Mouse (Mus musculus) neural tube, embryonic 14.5 days (tissue): ENCODE measurements around the gene Zic5. TPM values are rescaled to one million over a fixed set of nuclear protein-coding genes. Genes with fewer than 3 reads are reported as not detected.

ENCODE experiments used
- ATAC-seq: fragments of 200-750 bp; cut with Nextera tagmentation; 2 replicates; pipeline ENCODE4 v1.8.0; 2017; ENCODE audit warnings: low read depth, mild to moderate bottlenecking, moderate TSS enrichment, moderate library complexity
- H3K27ac ChIP-seq: fragments of 300-500 bp; sonication (generic); 2 replicates; pipeline ENCODE4 v1.5.1; 2014; ENCODE audit warnings: low read depth, mild to moderate bottlenecking, control low read depth, low read length, moderate library complexity, mixed read lengths
- H3K27me3 ChIP-seq: fragments of 300-500 bp; sonication (generic); 2 replicates; pipeline ENCODE4 v1.6.1; 2014; ENCODE audit warnings: low read length; ENCODE audit not compliant: control insufficient read depth, insufficient read depth
- H3K36me3 ChIP-seq: fragments of 300-500 bp; sonication (generic); 2 replicates; pipeline ENCODE4 v1.6.1; 2014; ENCODE audit warnings: low read length, mixed read lengths; ENCODE audit not compliant: control insufficient read depth, insufficient read depth
- H3K4me1 ChIP-seq: fragments of 300-500 bp; sonication (generic); 2 replicates; pipeline ENCODE4 v1.6.1; 2014; ENCODE audit warnings: low read length; ENCODE audit not compliant: control insufficient read depth, insufficient read depth
- H3K4me2 ChIP-seq: fragments of 300-500 bp; sonication (generic); 2 replicates; pipeline ENCODE4 v1.6.1; 2014; ENCODE audit warnings: mild to moderate bottlenecking, low read depth, low read length, control low read depth
- H3K4me3 ChIP-seq: fragments of 300-500 bp; sonication (generic); 2 replicates; pipeline ENCODE4 v1.5.1; 2014; ENCODE audit warnings: low read depth, low read length, control low read depth, mixed read lengths
- H3K9ac ChIP-seq: fragments of 300-500 bp; sonication (generic); replicated peaks from 2 replicates; pipeline ENCODE4 v1.6.1; 2014; ENCODE audit warnings: low read depth, mild to moderate bottlenecking, control low read depth, low read length, mixed read lengths
- H3K9me3 ChIP-seq: fragments of 300-500 bp; sonication (generic); 2 replicates; pipeline ENCODE4 v1.6.1; 2016; ENCODE audit warnings: low read length; ENCODE audit not compliant: control insufficient read depth
- WGBS: fragments of 180-500 bp; shearing (Covaris S2); extraction: QIAGEN DNeasy Blood & Tissue Kit; methylation state at CpG from one replicate; pipeline ENCODE4 v1.1.7; 2014; 5-methylcytosine and 5-hydroxymethylcytosine counted together
- polyA plus RNA-seq: library from polyadenylated mRNA; unstranded; fragments of >200 nt; fragmentation: Nextera tagmentation; extraction: Ambion mirVana; gene quantifications from 2 replicates; pipeline ENCODE4 v1.2.1, GENCODE M21; 2014

The Zic5 gene
- polyA plus RNA-seq, 1 experiment from 2014 or later = 7.9 TPM

DNA sequence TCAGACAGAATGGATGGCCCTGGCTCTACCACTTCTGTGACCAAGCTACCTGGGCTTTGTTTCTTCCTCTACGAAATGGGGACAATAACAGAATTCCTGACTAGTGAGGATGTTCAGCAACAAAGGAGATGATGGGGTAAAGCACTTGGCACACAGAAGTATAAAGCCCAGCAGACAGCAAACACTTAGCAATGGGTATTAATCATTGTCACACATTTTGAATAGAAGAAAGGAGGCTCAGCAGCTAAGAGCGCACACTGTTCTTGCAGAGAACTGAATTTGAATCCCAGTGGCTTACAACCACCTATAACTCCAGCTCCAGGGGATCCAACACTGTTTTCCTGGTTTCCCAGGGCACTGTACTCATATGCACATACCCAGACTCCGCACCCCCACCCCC lies 37.8 kb downstream of the Zic5 start:
- H3K27ac ChIP-seq = no peak overlapping the region
- peak; percentile 32; the same call in 1 of the 2 replicates for ATAC-seq
- no peaks in the 10 kb centered on the region for H3K36me3 ChIP-seq
- H3K4me1 ChIP-seq = peaks cover 4% of the 10 kb centered on the region; the same call in 1 of the 2 replicates
- H3K9me3 ChIP-seq = no peaks in the 10 kb centered on the region
- H3K9ac ChIP-seq = no peak overlapping the region
- no peak overlapping the region for H3K4me3 ChIP-seq
- no peaks in the 10 kb centered on the region for H3K27me3 ChIP-seq
- no peak overlapping the region for H3K4me2 ChIP-seq
- 38% methylated on average over 3 of the region's 3 CpGs for WGBS

DNA sequence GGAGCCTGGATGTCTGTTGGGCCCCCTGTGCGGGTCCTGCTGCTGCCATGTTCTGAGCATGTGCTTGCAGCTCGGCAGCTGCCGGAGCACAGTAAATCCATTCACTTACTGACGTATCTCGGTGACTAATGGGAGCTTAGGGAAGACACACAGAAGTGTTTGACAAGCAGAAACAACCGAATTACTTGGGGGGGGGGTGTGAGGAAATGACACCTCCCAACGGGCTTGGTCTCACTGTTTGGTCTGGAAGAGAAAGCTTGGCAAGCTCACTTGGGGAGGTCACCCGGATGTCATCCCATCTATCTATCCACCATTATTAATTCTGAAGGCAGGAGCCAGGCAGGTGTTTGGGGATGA lies 38.3 kb downstream of the Zic5 start:
- peak; percentile 68 for ATAC-seq
- Histone ChIP-seq H3K27ac (no peak overlapping the region), H3K9me3 (no peaks in the 10 kb centered on the region), H3K27me3 (no peaks in the 10 kb centered on the region), H3K4me2 (no peak overlapping the region), H3K4me3 (no peak overlapping the region), H3K4me1 (peaks cover 4% of the 10 kb centered on the region; the same call in 1 of the 2 replicates), H3K9ac (no peak overlapping the region), H3K36me3 (no peaks in the 10 kb centered on the region)
- WGBS = 12% methylated on average over 8 of the region's 8 CpGs

DNA sequence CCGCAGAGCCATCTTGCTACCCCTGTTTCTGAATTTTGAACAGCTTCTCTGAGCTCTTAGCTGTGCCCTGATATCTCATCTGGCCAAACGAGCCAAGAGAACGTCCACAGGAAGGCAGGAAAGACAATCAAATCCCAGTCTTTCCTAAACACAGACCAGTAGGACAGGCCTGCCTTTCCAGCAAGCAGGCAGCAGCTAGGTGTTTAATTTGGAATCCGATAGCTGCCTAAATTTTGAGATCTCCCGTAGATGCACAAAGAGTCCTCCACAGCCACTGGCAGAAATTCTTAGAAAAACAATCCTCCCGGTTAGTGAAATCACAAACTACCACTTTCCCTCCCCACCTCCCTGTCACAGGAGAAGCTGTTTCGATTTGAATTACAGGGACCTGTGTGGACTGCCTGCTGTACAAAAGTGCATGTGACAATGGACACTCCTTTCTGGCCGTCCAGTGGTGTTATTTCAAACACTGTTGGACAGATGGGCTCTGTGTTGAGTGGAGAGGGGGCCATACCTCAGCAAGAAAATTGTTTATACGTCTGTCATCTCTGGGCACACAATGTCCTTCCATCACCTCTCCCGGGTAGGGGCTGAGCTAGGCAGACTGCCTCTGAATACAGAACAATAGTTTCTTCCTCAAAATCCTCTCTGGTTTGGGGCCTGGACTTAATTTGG lies 38.8 kb downstream of the Zic5 start:
- peak; percentile 32; the same call in 1 of the 2 replicates for ATAC-seq
- Histone ChIP-seq H3K27ac (no peak overlapping the region), H3K27me3 (no peaks in the 10 kb centered on the region), H3K4me3 (no peak overlapping the region), H3K36me3 (no peaks in the 10 kb centered on the region), H3K4me1 (peaks cover 4% of the 10 kb centered on the region; the same call in 1 of the 2 replicates), H3K4me2 (no peak overlapping the region), H3K9ac (no peak overlapping the region), H3K9me3 (no peaks in the 10 kb centered on the region)
- WGBS = 49% methylated on average over 10 of the region's 10 CpGs

DNA sequence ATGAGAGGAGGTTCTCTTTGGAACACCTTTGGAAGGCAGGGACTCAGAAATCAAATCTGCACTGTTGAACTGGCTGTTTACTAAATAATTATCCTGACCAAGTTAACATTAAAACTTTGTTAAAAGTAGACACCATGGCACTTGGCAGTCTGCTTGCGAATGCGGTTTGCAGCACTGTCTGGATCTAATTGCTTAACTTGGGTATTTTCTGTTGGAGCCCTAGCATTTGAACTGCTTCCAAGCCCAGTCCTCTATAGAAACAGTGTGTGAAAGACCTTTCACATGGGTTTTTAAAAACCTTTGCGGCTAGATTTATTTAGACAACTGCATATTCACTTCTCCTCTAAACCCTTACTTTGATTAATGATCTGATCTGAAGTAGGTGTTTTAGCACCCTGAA lies 41.0 kb downstream of the Zic5 start:
- Histone ChIP-seq H3K9me3 (no peaks in the 10 kb centered on the region), H3K36me3 (no peaks in the 10 kb centered on the region), H3K4me3 (no peak overlapping the region), H3K27ac (no peak overlapping the region), H3K4me1 (peaks cover 4% of the 10 kb centered on the region; the same call in 1 of the 2 replicates), H3K27me3 (no peaks in the 10 kb centered on the region), H3K4me2 (no peak overlapping the region), H3K9ac (no peak overlapping the region)
- no peak for ATAC-seq
- 60% methylated on average over 3 of the region's 3 CpGs for WGBS

DNA sequence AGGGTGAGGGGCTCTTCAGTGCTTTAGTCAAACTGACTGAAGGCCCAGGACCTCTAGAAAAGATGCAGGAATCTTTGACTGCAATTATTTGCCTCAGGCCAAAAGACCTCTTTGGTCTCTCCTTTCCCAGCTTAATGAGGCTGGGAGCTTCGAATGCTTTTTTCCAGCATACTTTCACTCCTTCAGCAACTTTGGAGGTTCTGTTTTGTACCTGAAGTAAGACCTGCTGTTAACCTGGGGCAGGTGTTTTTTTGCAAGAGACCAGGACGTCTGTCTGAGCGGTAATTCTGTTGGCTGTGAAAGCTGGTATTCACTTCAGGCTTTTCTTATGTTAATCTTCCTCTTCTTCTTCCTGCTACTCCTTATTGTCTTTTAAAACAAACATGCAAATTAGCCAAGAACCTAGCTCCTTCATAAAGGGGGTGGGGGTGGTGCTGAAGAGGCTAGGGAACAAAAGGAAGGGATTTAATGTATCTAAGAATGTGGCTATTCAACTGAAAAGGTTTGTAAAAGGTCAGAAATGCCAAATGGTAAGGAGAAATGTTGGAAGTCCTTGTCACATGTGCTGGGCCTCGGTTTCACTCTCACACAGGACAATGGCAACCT lies 49.2 kb downstream of the Zic5 start:
- no peaks in the 10 kb centered on the region for H3K36me3 ChIP-seq
- no peak for ATAC-seq
- no peaks in the 10 kb centered on the region for H3K9me3 ChIP-seq

DNA sequence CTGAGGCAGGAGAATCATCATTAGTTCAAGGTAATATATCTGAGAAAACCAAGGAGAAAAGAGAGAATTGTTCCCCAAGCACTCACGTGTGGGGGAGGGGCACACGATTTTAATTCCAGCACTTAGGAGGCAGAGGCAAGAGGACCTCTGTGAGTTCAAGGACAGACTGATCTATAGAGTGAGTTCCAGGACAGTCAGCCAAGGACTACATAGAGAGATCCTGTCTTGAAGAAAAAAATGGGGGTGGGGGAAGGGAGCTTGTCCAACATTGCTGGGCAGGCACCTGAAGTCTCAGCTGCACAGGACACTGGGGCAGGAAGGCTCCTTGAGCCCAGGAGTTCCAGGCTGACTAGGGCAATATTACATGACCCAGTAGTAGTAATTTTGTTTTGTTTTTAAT lies 50.7 kb downstream of the Zic5 start:
- no peak overlapping the region for H3K4me2 ChIP-seq
- no peaks in the 10 kb centered on the region for H3K36me3 ChIP-seq
- H3K9me3 ChIP-seq = no peaks in the 10 kb centered on the region
- no peak overlapping the region for H3K4me3 ChIP-seq
- no peaks in the 10 kb centered on the region for H3K4me1 ChIP-seq
- H3K27ac ChIP-seq = no peak overlapping the region
- 98% methylated on average over 2 of the region's 2 CpGs for WGBS
- no peak overlapping the region for H3K9ac ChIP-seq
- ATAC-seq = no peak
- peaks cover 5% of the 10 kb centered on the region; the same call in 1 of the 2 replicates for H3K27me3 ChIP-seq

More for the DNA sequence above, 49.2 kb downstream of the Zic5 start:
- Histone ChIP-seq H3K27ac (no peak overlapping the region), H3K27me3 (0 out of 2 replicates have a peak, but pooled peaks cover 1% of the 10 kb centered on the region), H3K9ac (no peak overlapping the region), H3K4me2 (no peak overlapping the region), H3K4me3 (no peak overlapping the region), H3K4me1 (no peaks in the 10 kb centered on the region)
- 11% methylated on average over 4 of the region's 4 CpGs for WGBS

DNA sequence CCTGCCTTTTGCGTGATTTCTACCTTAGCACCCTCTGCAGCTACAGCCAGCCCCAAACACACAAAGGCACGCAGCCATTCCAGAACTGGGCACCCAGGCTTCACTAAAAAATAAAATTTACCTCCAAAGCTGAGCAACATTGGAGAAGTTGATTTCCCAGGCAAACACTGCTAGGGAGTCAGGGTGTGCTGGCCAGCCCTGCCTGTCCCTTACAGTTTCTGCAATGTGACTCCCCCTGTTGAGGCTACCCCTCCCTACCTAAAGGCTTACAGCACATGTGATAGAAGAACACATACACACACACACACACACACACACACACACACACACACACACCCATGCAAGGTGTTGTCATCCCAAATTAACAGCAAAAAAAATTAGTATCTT lies 51.9 kb downstream of the Zic5 start:
- no peaks in the 10 kb centered on the region for H3K4me1 ChIP-seq

DNA sequence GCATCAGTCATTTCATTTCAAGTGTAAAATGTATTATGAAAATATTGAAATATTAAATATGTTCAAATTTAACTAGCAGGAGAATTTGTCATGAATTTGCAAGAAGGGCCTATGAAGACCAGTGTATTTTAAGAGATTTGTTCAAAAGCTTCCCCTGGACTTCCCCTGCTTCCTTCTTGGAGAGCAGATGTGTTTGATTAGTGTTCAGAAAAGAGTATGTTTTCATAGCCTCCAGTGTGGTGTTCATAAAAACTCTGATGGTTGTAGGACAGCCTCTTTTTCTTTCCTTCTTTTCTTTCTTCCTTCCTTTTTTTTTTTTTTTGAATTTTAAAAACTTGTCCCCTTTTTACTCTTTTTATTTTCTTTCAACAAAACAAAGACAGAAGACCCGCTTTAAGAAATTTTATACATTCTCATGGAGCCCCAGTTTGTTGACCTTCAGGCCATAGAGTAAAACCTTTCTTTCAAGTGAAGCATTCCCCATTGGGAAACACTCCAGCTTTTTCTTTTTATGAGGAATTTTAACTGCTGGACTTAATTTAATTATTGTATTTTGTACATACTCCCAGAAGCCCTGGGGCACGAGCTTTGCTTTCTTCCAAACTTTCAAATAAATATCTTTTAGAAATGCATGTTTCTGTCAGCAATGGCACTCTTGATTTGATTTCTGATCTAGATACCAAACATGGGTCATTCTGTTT lies 52.5 kb downstream of the Zic5 start:
- no peak overlapping the region for H3K27ac ChIP-seq
- H3K4me3 ChIP-seq = no peak overlapping the region
- H3K36me3 ChIP-seq = no peaks in the 10 kb centered on the region
- no peak overlapping the region for H3K4me2 ChIP-seq
- H3K9ac ChIP-seq = no peak overlapping the region
- ATAC-seq = no peak
- H3K4me1 ChIP-seq = no peaks in the 10 kb centered on the region
- H3K27me3 ChIP-seq = peaks cover 5% of the 10 kb centered on the region; the same call in 1 of the 2 replicates
- no peaks in the 10 kb centered on the region for H3K9me3 ChIP-seq
- WGBS = 73% methylated on average over 2 of the region's 2 CpGs

More for the DNA sequence above, 51.9 kb downstream of the Zic5 start:
- Histone ChIP-seq H3K36me3 (no peaks in the 10 kb centered on the region), H3K4me2 (no peak overlapping the region), H3K27ac (no peak overlapping the region), H3K9ac (no peak overlapping the region), H3K4me3 (no peak overlapping the region), H3K27me3 (peaks cover 5% of the 10 kb centered on the region; the same call in 1 of the 2 replicates), H3K9me3 (no peaks in the 10 kb centered on the region)
- WGBS = 90% methylated on average over 2 of the region's 2 CpGs
- no peak for ATAC-seq
